Mouse (Mus musculus) small intestine, adult 2 months (tissue): ENCODE results near the gene Arpc2. TPM values are rescaled to one million over a fixed set of nuclear protein-coding genes. Genes with fewer than 3 reads are reported as not detected.

Source experiments
- H3K27ac ChIP-seq: fragments of 200-500 bp; 2 replicates; pipeline ENCODE4 v1.5.1; 2012; ENCODE audit warnings: low read depth, low read length, control low read depth, inconsistent platforms; ENCODE audit not compliant: insufficient read depth
- H3K27me3 ChIP-seq: fragments of 200-500 bp; 2 replicates; pipeline ENCODE4 v1.6.1; 2012; ENCODE audit warnings: mild to moderate bottlenecking, moderate library complexity, low read length, inconsistent platforms; ENCODE audit not compliant: control insufficient read depth, insufficient read depth
- H3K36me3 ChIP-seq: fragments of 200-500 bp; 2 replicates; pipeline ENCODE4 v1.6.1; 2012; ENCODE audit warnings: mild to moderate bottlenecking, low read length, control low read depth, inconsistent platforms; ENCODE audit not compliant: control insufficient read depth, insufficient read depth
- H3K4me1 ChIP-seq: fragments of 200-500 bp; 2 replicates; pipeline ENCODE4 v1.6.1; 2012; ENCODE audit warnings: low read length, inconsistent platforms, mixed read lengths; ENCODE audit not compliant: control insufficient read depth, insufficient read depth, insufficient read length
- H3K4me3 ChIP-seq: fragments of 200-500 bp; 2 replicates; pipeline ENCODE4 v1.5.1; 2012; ENCODE audit warnings: low read depth, mild to moderate bottlenecking, control low read depth, inconsistent platforms, low read length, moderate library complexity
- CTCF ChIP-seq: fragments of 200-500 bp; IDR thresholded peaks from 2 replicates; pipeline ENCODE4 v1.5.1; 2012; ENCODE audit warnings: low read depth, mild to moderate bottlenecking, control low read depth, inconsistent platforms, low read length, moderate library complexity, mixed read lengths; ENCODE audit not compliant: insufficient replicate concordance, insufficient read length; ENCODE audit errors: extremely low read depth
- POLR2A ChIP-seq: fragments of 200-500 bp; IDR thresholded peaks from 2 replicates; pipeline ENCODE4 v1.6.1; 2012; ENCODE audit warnings: low read depth, mild to moderate bottlenecking, control low read depth, inconsistent platforms, low read length, moderate library complexity
- WGBS: fragments of 180-500 bp; shearing (Covaris S2); methylation state at CpG from one replicate; pipeline ENCODE4 v1.1.7; 2018; 5-methylcytosine and 5-hydroxymethylcytosine counted together
- polyA plus RNA-seq: library from polyadenylated mRNA; depleted of rRNA; stranded (reverse); fragments of >200 nt; gene quantifications from 2 replicates; pipeline ENCODE4 v1.2.3, GENCODE M21; 2012

The Arpc2 gene
- polyA plus RNA-seq, 1 experiment, result 323 TPM

- Histone ChIP-seq H3K27me3 (no peaks in the 10 kb centered on the region), H3K4me1 (peaks cover 4% of the 10 kb centered on the region; the same call in 1 of the 2 replicates), H3K27ac (no peak overlapping the region), H3K36me3 (peaks cover 53% of the 10 kb centered on the region), H3K4me3 (no peak overlapping the region)
- whole genome bisulfite sequencing, result 63% methylated on average over 4 of the region's 4 CpGs
- TF ChIP-seq POLR2A, result no peak
- no peak for TF ChIP-seq CTCF
Measured at GRCm38 (mm10) chr1:74288327-74288726, 52.4 kb downstream of the Arpc2 start.

- WGBS, result 76% methylated on average over 9 of the region's 9 CpGs
Measured at GRCm38 (mm10) chr1:74289248-74289647, 53.4 kb downstream of the Arpc2 start.

GRCm38 (mm10) chr1:74289740-74290139, 53.9 kb downstream of the Arpc2 start:
- H3K27me3 ChIP-seq, result no peaks in the 10 kb centered on the region
- H3K27ac ChIP-seq, result no peak overlapping the region
- peaks cover 5% of the 10 kb centered on the region; the same call in 1 of the 2 replicates for H3K4me1 ChIP-seq
- no peak overlapping the region for H3K4me3 ChIP-seq
- TF ChIP-seq CTCF (no peak), POLR2A (no peak)
- peaks cover 64% of the 10 kb centered on the region for H3K36me3 ChIP-seq
- 83% methylated on average over 2 of the region's 2 CpGs for WGBS

More at GRCm38 (mm10) chr1:74289248-74289647, 53.4 kb downstream of the Arpc2 start:
- H3K36me3 ChIP-seq, result peaks cover 60% of the 10 kb centered on the region
- H3K4me1 ChIP-seq, result peaks cover 3% of the 10 kb centered on the region; the same call in 1 of the 2 replicates
- H3K4me3 ChIP-seq, result no peak overlapping the region
- no peaks in the 10 kb centered on the region for H3K27me3 ChIP-seq
- H3K27ac ChIP-seq, result no peak overlapping the region
- TF ChIP-seq POLR2A, result no peak
- no peak for TF ChIP-seq CTCF

GRCm38 (mm10) chr1:74290141-74290540, 54.3 kb downstream of the Arpc2 start:
- Histone ChIP-seq H3K36me3 (peaks cover 67% of the 10 kb centered on the region), H3K27me3 (no peaks in the 10 kb centered on the region), H3K4me3 (no peak overlapping the region), H3K27ac (no peak overlapping the region), H3K4me1 (peaks cover 9% of the 10 kb centered on the region)
- 87% methylated on average over 5 of the region's 5 CpGs for WGBS
- TF ChIP-seq CTCF (no peak), POLR2A (no peak)

- Histone ChIP-seq H3K4me3 (no peak overlapping the region), H3K27me3 (no peaks in the 10 kb centered on the region), H3K36me3 (peaks cover 65% of the 10 kb centered on the region), H3K27ac (no peak overlapping the region), H3K4me1 (peaks cover 32% of the 10 kb centered on the region)
- no peak for TF ChIP-seq POLR2A
- no peak for TF ChIP-seq CTCF
- 87% methylated on average over 11 of the region's 11 CpGs for WGBS
Measured at GRCm38 (mm10) chr1:74292331-74293020, 56.6 kb downstream of the Arpc2 start.

GRCm38 (mm10) chr1:74293306-74293960, 57.5 kb downstream of the Arpc2 start:
- Histone ChIP-seq H3K4me3 (no peak overlapping the region), H3K27ac (no peak overlapping the region), H3K36me3 (peaks cover 59% of the 10 kb centered on the region), H3K27me3 (no peaks in the 10 kb centered on the region), H3K4me1 (peaks cover 40% of the 10 kb centered on the region)
- TF ChIP-seq CTCF (no peak), POLR2A (no peak)
- WGBS, result 86% methylated on average over 8 of the region's 8 CpGs

- no peak overlapping the region for H3K4me3 ChIP-seq
- H3K4me1 ChIP-seq, result peaks cover 47% of the 10 kb centered on the region
- H3K27me3 ChIP-seq, result no peaks in the 10 kb centered on the region
- WGBS, result 73% methylated on average over 3 of the region's 3 CpGs
- TF ChIP-seq CTCF (no peak), POLR2A (no peak)
- H3K36me3 ChIP-seq, result peaks cover 52% of the 10 kb centered on the region
- H3K27ac ChIP-seq, result no peak overlapping the region
Measured at GRCm38 (mm10) chr1:74294090-74294643, 58.3 kb downstream of the Arpc2 start.
